Mouse (Mus musculus) embryonic facial prominence, embryonic 15.5 days (tissue): Measurements from ENCODE around the gene Mnx1. TPM values are rescaled to one million over a fixed set of nuclear protein-coding genes. Genes with fewer than 3 reads are reported as not detected.
"Not testable (repeated sequence)": the region's sequence is repeated elsewhere in the genome, so short reads cannot be mapped to it uniquely, and the experiment has no call there.

Experiments used
- ATAC-seq: fragments of 200-750 bp; cut with Nextera tagmentation; 2 replicates; pipeline ENCODE4 v1.8.0; 2017; ENCODE audit warnings: low read depth, moderate TSS enrichment; ENCODE audit not compliant: insufficient number of reproducible peaks, low FRiP score, low TSS enrichment
- H3K27ac ChIP-seq: fragments of 300-500 bp; sonication (generic); replicated peaks from 2 replicates; pipeline ENCODE4 v1.5.1; 2015; ENCODE audit warnings: mild to moderate bottlenecking, inconsistent platforms
- H3K27me3 ChIP-seq: fragments of 300-500 bp; sonication (generic); 2 replicates; pipeline ENCODE4 v1.6.1; 2015; ENCODE audit warnings: inconsistent platforms
- H3K36me3 ChIP-seq: fragments of 300-500 bp; sonication (generic); 2 replicates; pipeline ENCODE4 v1.6.1; 2015; ENCODE audit warnings: mild to moderate bottlenecking, inconsistent platforms
- H3K4me1 ChIP-seq: fragments of 300-500 bp; sonication (generic); 2 replicates; pipeline ENCODE4 v1.6.1; 2015; ENCODE audit warnings: inconsistent platforms
- H3K4me2 ChIP-seq: fragments of 300-500 bp; sonication (generic); replicated peaks from 2 replicates; pipeline ENCODE4 v1.6.1; 2015; ENCODE audit warnings: mild to moderate bottlenecking, inconsistent platforms
- H3K4me3 ChIP-seq: fragments of 300-500 bp; sonication (generic); replicated peaks from 2 replicates; pipeline ENCODE4 v1.5.1; 2015; ENCODE audit warnings: mild to moderate bottlenecking, inconsistent platforms
- H3K9ac ChIP-seq: fragments of 300-500 bp; sonication (generic); 2 replicates; pipeline ENCODE4 v1.6.1; 2015; ENCODE audit warnings: inconsistent platforms
- H3K9me3 ChIP-seq: fragments of 300-500 bp; sonication (generic); replicated peaks from 2 replicates; pipeline ENCODE4 v1.6.1; 2016; ENCODE audit warnings: inconsistent platforms
- WGBS: fragments of 180-500 bp; shearing (Covaris S2); methylation state at CpG from one replicate; pipeline ENCODE4 v1.1.7; 2015; 5-methylcytosine and 5-hydroxymethylcytosine counted together
- polyA plus RNA-seq: library from polyadenylated mRNA; unstranded; fragments of >200 nt; fragmentation: Nextera tagmentation; extraction: Ambion mirVana; gene quantifications from 2 replicates; pipeline ENCODE4 v1.2.1, GENCODE M21; 2015

Gene Mnx1
- polyA plus RNA-seq, 1 experiment from 2014 or later = 0.11 TPM

DNA sequence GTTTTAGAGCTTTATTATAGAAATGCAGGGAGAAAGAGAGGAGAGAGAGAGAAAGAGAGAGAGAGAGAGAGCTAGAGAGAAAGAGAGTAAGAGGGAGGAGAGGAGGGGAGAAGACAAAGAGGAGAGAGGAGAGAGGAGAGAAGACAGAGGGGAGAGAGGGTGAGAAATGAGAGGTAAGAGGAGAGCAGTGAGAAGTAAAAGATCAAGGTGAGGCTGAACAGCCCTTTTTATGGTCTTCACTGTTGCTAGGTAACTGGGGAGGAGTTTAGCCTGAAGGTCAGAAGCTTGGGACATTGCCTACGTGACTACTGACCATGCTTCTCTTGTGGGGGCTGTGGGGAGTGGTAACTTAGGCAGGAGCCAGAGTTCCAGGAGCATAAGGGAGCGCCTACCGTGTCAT, 54.9 kb downstream of the Mnx1 start:
- not testable (repeated sequence) for H3K9me3 ChIP-seq, H3K27ac ChIP-seq, H3K4me2 ChIP-seq, ATAC-seq, H3K4me1 ChIP-seq, H3K36me3 ChIP-seq, H3K4me3 ChIP-seq, H3K27me3 ChIP-seq, H3K9ac ChIP-seq
- 57% methylated on average over 3 of the region's 3 CpGs for WGBS

Other genes starting within 250 kb of the Mnx1 start
- gene Lmbr1, start 100.1 kb downstream of the Mnx1 start, polyA plus RNA-seq = 9.9 and 10.3 TPM in 2 replicates
- 24.6 and 25.5 TPM in 2 replicates for gene Nom1, start 43.8 kb downstream of the Mnx1 start, polyA plus RNA-seq
- gene Ube3c, start 90.8 kb upstream of the Mnx1 start, polyA plus RNA-seq = 25.0 and 25.3 TPM in 2 replicates